Mouse (Mus musculus): Measurements from ENCODE around the gene Hoxa3. TPM values are rescaled to one million over a fixed set of nuclear protein-coding genes. Genes with fewer than 3 reads are reported as not detected.

The Hoxa3 gene
- polyA plus RNA-seq, 1 experiment from 2014 or later, result 2.2 TPM

GRCm38 (mm10) chr6:52180726-52181125 lies 32.4 kb downstream of the Hoxa3 start:
- Histone ChIP-seq H3K4me1 (ENCODE audit: control insufficient read depth, insufficient read depth, low read length) (no peaks in the 10 kb centered on the region), H3K27me3 (ENCODE audit: control insufficient read depth, insufficient read depth, low read length) (peaks cover 95% of the 10 kb centered on the region), H3K9me3 (replicated peaks; ENCODE audit: control insufficient read depth, low read length) (no peaks in the 10 kb centered on the region), H3K9ac (ENCODE audit: low read depth, low read length) (no peak overlapping the region), H3K36me3 (ENCODE audit: control insufficient read depth, insufficient read depth, low read length) (no peaks in the 10 kb centered on the region), H3K27ac (ENCODE audit: low read depth, low read length) (no peak overlapping the region), H3K4me2 (no peak overlapping the region; the same call in 1 of the 2 replicates), H3K4me3 (ENCODE audit: low read depth, low read length) (no peak overlapping the region)
- WGBS (ENCODE audit: insufficient replicate concordance), result 17% methylated on average over 3 of the region's 3 CpGs
- no peak for ATAC-seq (replicated peaks; ENCODE audit: insufficient number of reproducible peaks, low FRiP score, low TSS enrichment)

- no peak overlapping the region; the same call in 1 of the 2 replicates for H3K9ac ChIP-seq (ENCODE audit: low read depth, low read length)
- peak overlapping the region; percentile 45 for H3K4me2 ChIP-seq
- no peak overlapping the region for H3K27ac ChIP-seq (ENCODE audit: low read depth, low read length)
- no peaks in the 10 kb centered on the region for H3K9me3 ChIP-seq (replicated peaks; ENCODE audit: control insufficient read depth, low read length)
- peaks cover 95% of the 10 kb centered on the region for H3K27me3 ChIP-seq (ENCODE audit: control insufficient read depth, insufficient read depth, low read length)
- H3K4me1 ChIP-seq (ENCODE audit: control insufficient read depth, insufficient read depth, low read length), result no peaks in the 10 kb centered on the region
- peak overlapping the region; percentile 15 for H3K4me3 ChIP-seq (ENCODE audit: low read depth, low read length)
- H3K36me3 ChIP-seq (ENCODE audit: control insufficient read depth, insufficient read depth, low read length), result no peaks in the 10 kb centered on the region
- ATAC-seq (replicated peaks; ENCODE audit: insufficient number of reproducible peaks, low FRiP score, low TSS enrichment), result no peak
- WGBS (ENCODE audit: insufficient replicate concordance), result 9% methylated on average over 11 of the region's 11 CpGs
Observed at GRCm38 (mm10) chr6:52180213-52180710, 32.9 kb downstream of the Hoxa3 start.

GRCm38 (mm10) chr6:52179690-52180089 lies 33.4 kb downstream of the Hoxa3 start:
- ATAC-seq (replicated peaks; ENCODE audit: insufficient number of reproducible peaks, low FRiP score, low TSS enrichment), result no peak
- 4% methylated on average over 10 of the region's 10 CpGs for WGBS (ENCODE audit: insufficient replicate concordance)

GRCm38 (mm10) chr6:52178918-52179665 lies 34.0 kb downstream of the Hoxa3 start:
- H3K4me2 ChIP-seq, result peak overlapping the region; percentile 45
- 6% methylated on average over 4 of the region's 4 CpGs for WGBS (ENCODE audit: insufficient replicate concordance)
- H3K9ac ChIP-seq (ENCODE audit: low read depth, low read length), result peak overlapping the region; percentile 50; the same call in 1 of the 2 replicates
- H3K36me3 ChIP-seq (ENCODE audit: control insufficient read depth, insufficient read depth, low read length), result no peaks in the 10 kb centered on the region
- no peaks in the 10 kb centered on the region for H3K9me3 ChIP-seq (replicated peaks; ENCODE audit: control insufficient read depth, low read length)
- no peak for ATAC-seq (replicated peaks; ENCODE audit: insufficient number of reproducible peaks, low FRiP score, low TSS enrichment)
- H3K27ac ChIP-seq (ENCODE audit: low read depth, low read length), result peak overlapping the region; percentile 18; the same call in 1 of the 2 replicates
- peaks cover 93% of the 10 kb centered on the region for H3K27me3 ChIP-seq (ENCODE audit: control insufficient read depth, insufficient read depth, low read length)
- H3K4me1 ChIP-seq (ENCODE audit: control insufficient read depth, insufficient read depth, low read length), result no peaks in the 10 kb centered on the region
- H3K4me3 ChIP-seq (ENCODE audit: low read depth, low read length), result peak overlapping the region; percentile 18

More at GRCm38 (mm10) chr6:52179690-52180089, 33.4 kb downstream of the Hoxa3 start:
- Histone ChIP-seq H3K4me3 (ENCODE audit: low read depth, low read length) (peak overlapping the region; percentile 18), H3K27me3 (ENCODE audit: control insufficient read depth, insufficient read depth, low read length) (peaks cover 95% of the 10 kb centered on the region), H3K27ac (ENCODE audit: low read depth, low read length) (peak overlapping the region; percentile 18; the same call in 1 of the 2 replicates), H3K9ac (ENCODE audit: low read depth, low read length) (peak overlapping the region; percentile 50; the same call in 1 of the 2 replicates), H3K4me2 (peak overlapping the region; percentile 45), H3K4me1 (ENCODE audit: control insufficient read depth, insufficient read depth, low read length) (no peaks in the 10 kb centered on the region), H3K9me3 (replicated peaks; ENCODE audit: control insufficient read depth, low read length) (no peaks in the 10 kb centered on the region), H3K36me3 (ENCODE audit: control insufficient read depth, insufficient read depth, low read length) (no peaks in the 10 kb centered on the region)

- Histone ChIP-seq H3K4me3 (ENCODE audit: low read depth, low read length) (peak overlapping the region; percentile 38), H3K4me2 (peak overlapping the region; percentile 20; the same call in 1 of the 2 replicates), H3K4me1 (ENCODE audit: control insufficient read depth, insufficient read depth, low read length) (no peaks in the 10 kb centered on the region)
Observed at GRCm38 (mm10) chr6:52177806-52178205, 35.3 kb downstream of the Hoxa3 start.

GRCm38 (mm10) chr6:52177061-52177735 lies 35.9 kb downstream of the Hoxa3 start, which contains the start of gene 5730596B20Rik:
TSS of gene 5730596B20Rik (plus strand) at chr6:52177498.
- Histone ChIP-seq H3K4me2 (peak within 1 kb of the TSS; percentile 45), H3K9me3 (replicated peaks; ENCODE audit: control insufficient read depth, low read length) (no peaks in the 10 kb centered on the region), H3K27ac (ENCODE audit: low read depth, low read length) (peak within 1 kb of the TSS; percentile 25; the same call in 1 of the 2 replicates), H3K9ac (ENCODE audit: low read depth, low read length) (peak within 1 kb of the TSS; percentile 60; the same call in 1 of the 2 replicates), H3K36me3 (ENCODE audit: control insufficient read depth, insufficient read depth, low read length) (no peaks in the 10 kb centered on the region), H3K27me3 (ENCODE audit: control insufficient read depth, insufficient read depth, low read length) (peaks cover 92% of the 10 kb centered on the region), H3K4me1 (ENCODE audit: control insufficient read depth, insufficient read depth, low read length) (no peaks in the 10 kb centered on the region), H3K4me3 (ENCODE audit: low read depth, low read length) (peak within 1 kb of the TSS; percentile 38)
- ATAC-seq (replicated peaks; ENCODE audit: insufficient number of reproducible peaks, low FRiP score, low TSS enrichment), result no peak
- WGBS (ENCODE audit: insufficient replicate concordance), result under 1% methylated on average over 36 of the region's 36 CpGs

More at GRCm38 (mm10) chr6:52177806-52178205, 35.3 kb downstream of the Hoxa3 start:
- Histone ChIP-seq H3K27ac (ENCODE audit: low read depth, low read length) (no peak overlapping the region; the same call in 1 of the 2 replicates), H3K36me3 (ENCODE audit: control insufficient read depth, insufficient read depth, low read length) (no peaks in the 10 kb centered on the region), H3K9me3 (replicated peaks; ENCODE audit: control insufficient read depth, low read length) (no peaks in the 10 kb centered on the region), H3K27me3 (ENCODE audit: control insufficient read depth, insufficient read depth, low read length) (peaks cover 92% of the 10 kb centered on the region), H3K9ac (ENCODE audit: low read depth, low read length) (peak overlapping the region; percentile 60; the same call in 1 of the 2 replicates)
- ATAC-seq (replicated peaks; ENCODE audit: insufficient number of reproducible peaks, low FRiP score, low TSS enrichment), result no peak
- WGBS (ENCODE audit: insufficient replicate concordance), result 2% methylated on average over 9 of the region's 9 CpGs

GRCm38 (mm10) chr6:52176391-52176790 lies 36.7 kb downstream of the Hoxa3 start:
- Histone ChIP-seq H3K36me3 (ENCODE audit: control insufficient read depth, insufficient read depth, low read length) (no peaks in the 10 kb centered on the region), H3K4me2 (peak overlapping the region; percentile 20), H3K9me3 (replicated peaks; ENCODE audit: control insufficient read depth, low read length) (no peaks in the 10 kb centered on the region), H3K4me1 (ENCODE audit: control insufficient read depth, insufficient read depth, low read length) (0 out of 2 replicates have a peak, but pooled peaks cover 2% of the 10 kb centered on the region), H3K4me3 (ENCODE audit: low read depth, low read length) (peak overlapping the region; percentile 38), H3K27me3 (ENCODE audit: control insufficient read depth, insufficient read depth, low read length) (peaks cover 92% of the 10 kb centered on the region), H3K27ac (ENCODE audit: low read depth, low read length) (peak overlapping the region; percentile 25; the same call in 1 of the 2 replicates), H3K9ac (ENCODE audit: low read depth, low read length) (peak overlapping the region; percentile 60; the same call in 1 of the 2 replicates)
- 2% methylated on average over 6 of the region's 6 CpGs for WGBS (ENCODE audit: insufficient replicate concordance)
- no peak for ATAC-seq (replicated peaks; ENCODE audit: insufficient number of reproducible peaks, low FRiP score, low TSS enrichment)

- H3K9ac ChIP-seq (ENCODE audit: low read depth, low read length), result peak overlapping the region; percentile 6; the same call in 1 of the 2 replicates
- 0 out of 2 replicates have a peak, but pooled peaks cover 2% of the 10 kb centered on the region for H3K4me1 ChIP-seq (ENCODE audit: control insufficient read depth, insufficient read depth, low read length)
- H3K4me3 ChIP-seq (ENCODE audit: low read depth, low read length), result peak overlapping the region; percentile 38
- peak overlapping the region; percentile 20 for H3K4me2 ChIP-seq
- H3K27ac ChIP-seq (ENCODE audit: low read depth, low read length), result peak overlapping the region; percentile 76
- H3K27me3 ChIP-seq (ENCODE audit: control insufficient read depth, insufficient read depth, low read length), result peaks cover 92% of the 10 kb centered on the region
- 2% methylated on average over 16 of the region's 35 CpGs for WGBS (ENCODE audit: insufficient replicate concordance)
- H3K36me3 ChIP-seq (ENCODE audit: control insufficient read depth, insufficient read depth, low read length), result no peaks in the 10 kb centered on the region
- no peaks in the 10 kb centered on the region for H3K9me3 ChIP-seq (replicated peaks; ENCODE audit: control insufficient read depth, low read length)
- ATAC-seq (replicated peaks; ENCODE audit: insufficient number of reproducible peaks, low FRiP score, low TSS enrichment), result peak; percentile 52; the same call in 1 of the 2 replicates
Observed at GRCm38 (mm10) chr6:52175864-52176263, 37.3 kb downstream of the Hoxa3 start.
